Mouse (Mus musculus) small intestine, adult 2 months (tissue): ENCODE data around the gene Capn2. TPM values are rescaled to one million over a fixed set of nuclear protein-coding genes. Genes with fewer than 3 reads are reported as not detected.

Experiments used
- H3K27ac ChIP-seq: fragments of 200-500 bp; 2 replicates; pipeline ENCODE4 v1.5.1; 2012; ENCODE audit warnings: low read depth, low read length, control low read depth, inconsistent platforms; ENCODE audit not compliant: insufficient read depth
- H3K27me3 ChIP-seq: fragments of 200-500 bp; 2 replicates; pipeline ENCODE4 v1.6.1; 2012; ENCODE audit warnings: mild to moderate bottlenecking, moderate library complexity, low read length, inconsistent platforms; ENCODE audit not compliant: control insufficient read depth, insufficient read depth
- H3K36me3 ChIP-seq: fragments of 200-500 bp; 2 replicates; pipeline ENCODE4 v1.6.1; 2012; ENCODE audit warnings: mild to moderate bottlenecking, low read length, control low read depth, inconsistent platforms; ENCODE audit not compliant: control insufficient read depth, insufficient read depth
- H3K4me1 ChIP-seq: fragments of 200-500 bp; 2 replicates; pipeline ENCODE4 v1.6.1; 2012; ENCODE audit warnings: low read length, inconsistent platforms, mixed read lengths; ENCODE audit not compliant: control insufficient read depth, insufficient read depth, insufficient read length
- H3K4me3 ChIP-seq: fragments of 200-500 bp; 2 replicates; pipeline ENCODE4 v1.5.1; 2012; ENCODE audit warnings: low read depth, mild to moderate bottlenecking, control low read depth, inconsistent platforms, low read length, moderate library complexity
- CTCF ChIP-seq: fragments of 200-500 bp; IDR thresholded peaks from 2 replicates; pipeline ENCODE4 v1.5.1; 2012; ENCODE audit warnings: low read depth, mild to moderate bottlenecking, control low read depth, inconsistent platforms, low read length, moderate library complexity, mixed read lengths; ENCODE audit not compliant: insufficient replicate concordance, insufficient read length; ENCODE audit errors: extremely low read depth
- POLR2A ChIP-seq: fragments of 200-500 bp; IDR thresholded peaks from 2 replicates; pipeline ENCODE4 v1.6.1; 2012; ENCODE audit warnings: low read depth, mild to moderate bottlenecking, control low read depth, inconsistent platforms, low read length, moderate library complexity
- WGBS: fragments of 180-500 bp; shearing (Covaris S2); methylation state at CpG from one replicate; pipeline ENCODE4 v1.1.7; 2018; 5-methylcytosine and 5-hydroxymethylcytosine counted together
- polyA plus RNA-seq: library from polyadenylated mRNA; depleted of rRNA; stranded (reverse); fragments of >200 nt; gene quantifications from 2 replicates; pipeline ENCODE4 v1.2.3, GENCODE M21; 2012

The Capn2 gene
- polyA plus RNA-seq, 1 experiment = 6.6 TPM

GRCm38 (mm10) chr1:182491839-182492238, 25.6 kb downstream of the Capn2 start:
- no peaks in the 10 kb centered on the region for H3K27me3 ChIP-seq
- 75% methylated on average over 6 of the region's 6 CpGs for WGBS

GRCm38 (mm10) chr1:182490568-182490967, 26.8 kb downstream of the Capn2 start:
- Histone ChIP-seq H3K4me1 (peaks cover 2% of the 10 kb centered on the region; the same call in 1 of the 2 replicates), H3K4me3 (no peak overlapping the region), H3K27me3 (no peaks in the 10 kb centered on the region), H3K36me3 (peaks cover 3% of the 10 kb centered on the region; the same call in 1 of the 2 replicates), H3K27ac (no peak overlapping the region)
- no peak for TF ChIP-seq CTCF
- TF ChIP-seq POLR2A = no peak
- WGBS = 81% methylated on average over 7 of the region's 7 CpGs

More at GRCm38 (mm10) chr1:182491839-182492238, 25.6 kb downstream of the Capn2 start:
- no peak for TF ChIP-seq CTCF
- no peak for TF ChIP-seq POLR2A
- no peak overlapping the region for H3K4me3 ChIP-seq
- H3K4me1 ChIP-seq = peaks cover 6% of the 10 kb centered on the region; the same call in 1 of the 2 replicates
- no peak overlapping the region for H3K27ac ChIP-seq
- H3K36me3 ChIP-seq = no peaks in the 10 kb centered on the region

DNA sequence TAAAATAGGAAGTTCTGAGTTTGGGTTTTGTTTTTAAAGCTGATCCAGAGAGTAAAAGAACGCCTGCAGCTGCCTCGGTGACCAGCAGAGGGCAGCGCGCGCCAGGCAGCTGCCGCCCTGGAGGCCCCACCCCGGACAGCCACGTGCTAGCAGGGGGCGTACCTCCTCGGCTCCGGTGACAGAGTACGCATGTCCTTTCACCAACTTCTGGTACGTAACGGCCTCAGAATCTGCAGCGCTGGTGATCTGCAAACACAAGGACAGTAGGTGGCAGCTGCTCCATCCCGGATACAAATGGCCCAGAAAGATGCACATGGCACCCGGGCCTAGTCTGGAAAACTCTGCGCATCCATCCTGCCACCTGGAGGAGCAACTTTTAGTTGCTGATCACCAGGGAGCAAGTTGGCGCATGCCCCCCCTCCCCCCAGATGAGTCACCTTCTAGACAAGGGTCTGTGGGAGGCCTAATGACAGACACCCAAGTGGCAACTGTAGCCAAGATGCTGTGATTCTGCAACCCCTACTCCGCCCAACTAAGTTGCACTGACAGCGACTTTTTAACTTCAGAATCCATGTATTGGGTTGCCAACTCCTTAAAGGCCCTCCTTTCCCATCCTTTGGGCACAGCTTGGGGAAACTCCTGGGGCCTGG, 27.5 kb downstream of the Capn2 start:
- Histone ChIP-seq H3K27me3 (no peaks in the 10 kb centered on the region), H3K36me3 (peaks cover 3% of the 10 kb centered on the region; the same call in 1 of the 2 replicates), H3K27ac (no peak overlapping the region), H3K4me3 (peak overlapping the region; percentile 11), H3K4me1 (no peaks in the 10 kb centered on the region)
- 12% methylated on average over 21 of the region's 21 CpGs for WGBS
- no peak for TF ChIP-seq POLR2A
- peak; percentile 93 for TF ChIP-seq CTCF

DNA sequence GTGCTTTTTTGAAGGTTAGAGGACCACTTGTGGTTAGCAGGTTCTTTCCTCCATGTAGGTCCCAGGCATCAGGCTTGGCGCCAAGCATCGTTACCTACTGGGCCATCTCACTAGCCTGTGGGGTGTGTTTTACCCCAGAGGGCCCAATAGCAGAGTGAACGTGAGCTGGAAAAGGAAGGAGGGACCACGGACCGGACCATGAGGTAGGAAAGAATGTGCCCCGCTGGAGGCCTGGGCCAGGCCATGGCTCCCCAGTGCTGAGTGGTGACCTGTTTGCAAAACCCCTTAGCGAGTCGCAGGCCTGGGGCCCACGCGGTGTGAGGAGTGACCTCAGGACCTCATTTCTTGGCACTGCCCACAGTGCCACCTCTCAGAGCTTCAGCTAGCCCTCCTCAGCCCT, 28.9 kb downstream of the Capn2 start:
- WGBS = 95% methylated on average over 10 of the region's 10 CpGs
- H3K36me3 ChIP-seq = peaks cover 7% of the 10 kb centered on the region; the same call in 1 of the 2 replicates
- H3K27me3 ChIP-seq = no peaks in the 10 kb centered on the region
- H3K4me3 ChIP-seq = no peak overlapping the region
- no peaks in the 10 kb centered on the region for H3K4me1 ChIP-seq
- no peak for TF ChIP-seq CTCF
- TF ChIP-seq POLR2A = no peak
- no peak overlapping the region for H3K27ac ChIP-seq

DNA sequence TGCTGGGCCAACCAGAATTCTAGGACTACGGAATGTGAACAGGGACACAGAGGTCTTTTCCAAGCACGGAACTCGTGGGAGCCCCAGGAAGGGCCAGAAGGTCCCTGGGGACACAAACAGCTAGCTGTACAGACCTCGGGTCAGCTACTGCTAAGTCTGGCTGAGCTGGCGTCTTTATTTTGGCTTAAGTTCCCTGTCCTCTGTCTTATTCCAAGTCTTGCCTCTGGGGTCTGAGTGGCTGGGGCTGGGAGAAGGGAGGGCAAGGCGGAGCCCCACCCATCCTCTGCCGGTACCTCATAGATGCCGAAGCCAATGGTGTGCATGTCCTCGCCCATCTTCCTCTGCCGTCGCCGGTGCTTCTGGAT, 33.5 kb downstream of the Capn2 start:
- WGBS = 87% methylated on average over 12 of the region's 12 CpGs
- H3K36me3 ChIP-seq = peaks cover 9% of the 10 kb centered on the region; the same call in 1 of the 2 replicates
- no peaks in the 10 kb centered on the region for H3K27me3 ChIP-seq
- no peak overlapping the region for H3K4me3 ChIP-seq
- no peak for TF ChIP-seq CTCF
- no peak for TF ChIP-seq POLR2A
- H3K4me1 ChIP-seq = no peaks in the 10 kb centered on the region
- H3K27ac ChIP-seq = no peak overlapping the region

DNA sequence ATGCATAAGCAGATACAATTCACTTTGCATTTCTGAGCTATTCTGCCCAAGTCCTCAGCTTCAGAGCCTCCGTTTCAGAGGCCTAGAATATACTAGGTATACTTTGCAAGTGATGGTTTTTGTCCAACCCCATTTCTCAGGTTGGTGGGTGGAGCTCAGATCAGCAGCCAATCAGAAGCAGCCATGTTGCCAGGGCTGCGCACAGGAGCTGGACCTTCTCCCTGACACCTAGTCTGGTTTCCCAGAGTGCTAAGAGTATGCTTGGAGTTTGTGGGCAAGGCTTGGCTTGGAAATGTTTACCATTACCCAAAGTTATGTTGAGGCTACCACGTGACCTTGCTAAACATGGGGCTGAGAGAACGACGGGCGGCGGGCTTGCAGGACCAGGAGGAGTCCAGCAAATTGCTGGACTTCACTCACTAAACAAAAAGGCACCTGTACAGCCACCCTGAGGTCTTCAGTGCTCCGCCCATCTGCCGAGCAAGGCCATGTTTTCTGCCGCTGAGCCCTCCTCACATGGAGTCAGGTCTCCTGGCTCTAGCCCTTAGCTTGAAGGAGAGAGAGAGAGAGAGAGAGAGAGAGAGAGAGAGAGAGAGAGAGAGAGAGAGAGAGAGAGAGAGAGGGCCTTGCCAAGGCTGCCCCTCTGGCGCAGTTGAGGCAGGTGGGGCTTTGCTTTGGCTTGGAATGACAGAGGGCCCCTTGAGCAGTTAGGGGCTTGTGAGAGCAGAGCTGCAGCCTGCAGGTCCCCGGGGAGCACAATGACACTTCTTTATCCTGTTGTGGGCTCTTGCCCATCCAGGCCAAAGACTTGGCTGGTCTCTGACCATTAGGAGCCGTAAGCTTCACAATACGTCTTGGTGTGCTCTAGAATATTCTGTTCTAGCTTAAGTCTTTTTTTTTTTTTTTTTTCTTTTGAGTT, 34.2 kb downstream of the Capn2 start:
- Histone ChIP-seq H3K4me1 (no peaks in the 10 kb centered on the region), H3K36me3 (peaks cover 9% of the 10 kb centered on the region; the same call in 1 of the 2 replicates), H3K4me3 (no peak overlapping the region), H3K27ac (no peak overlapping the region), H3K27me3 (no peaks in the 10 kb centered on the region)
- TF ChIP-seq POLR2A = no peak
- no peak for TF ChIP-seq CTCF
- WGBS = 82% methylated on average over 14 of the region's 14 CpGs

GRCm38 (mm10) chr1:182481646-182482295, 35.6 kb downstream of the Capn2 start:
- H3K27ac ChIP-seq = no peak overlapping the region
- H3K36me3 ChIP-seq = peaks cover 9% of the 10 kb centered on the region; the same call in 1 of the 2 replicates
- no peaks in the 10 kb centered on the region for H3K4me1 ChIP-seq
- TF ChIP-seq CTCF (no peak), POLR2A (no peak)
- H3K4me3 ChIP-seq = no peak overlapping the region
- WGBS = 79% methylated on average over 10 of the region's 10 CpGs
- H3K27me3 ChIP-seq = no peaks in the 10 kb centered on the region
